Mouse (Mus musculus): ENCODE results near the gene Efhd1. TPM values are rescaled to one million over a fixed set of nuclear protein-coding genes. Genes with fewer than 3 reads are reported as not detected.

Gene Efhd1
- total RNA-seq, 2 experiments from 2014 or later, result 0.98 TPM; not detected in 1

Other genes with a start within 250 kb of the Efhd1 start
- gene Alppl2, start 174.4 kb upstream of the Efhd1 start, total RNA-seq (2014; fragmentation: Nextera tagmentation), result not detected in 2 replicates
- not detected in 2 replicates for gene Alppl2, start 174.4 kb upstream of the Efhd1 start, total RNA-seq (2017)
- gene Alpi, start 162.8 kb upstream of the Efhd1 start, total RNA-seq (2014; fragmentation: Nextera tagmentation), result not detected in 2 replicates
- gene Alpi, start 162.8 kb upstream of the Efhd1 start, total RNA-seq (2017), result not detected in 2 replicates
- not detected in 2 replicates for gene Akp3, start 139.4 kb upstream of the Efhd1 start, total RNA-seq (2014; fragmentation: Nextera tagmentation)
- not detected in 2 replicates for gene Akp3, start 139.4 kb upstream of the Efhd1 start, total RNA-seq (2017)
- not detected in 2 replicates for gene Ecel1, start 107.8 kb upstream of the Efhd1 start, total RNA-seq (2014; fragmentation: Nextera tagmentation)
- gene Ecel1, start 107.8 kb upstream of the Efhd1 start, total RNA-seq (2017), result not detected in 2 replicates
- gene Prss56, start 81.0 kb upstream of the Efhd1 start, total RNA-seq (2014; fragmentation: Nextera tagmentation), result not detected in 2 replicates
- not detected in 2 replicates for gene Prss56, start 81.0 kb upstream of the Efhd1 start, total RNA-seq (2017)
- gene Chrnd, start 73.8 kb upstream of the Efhd1 start, total RNA-seq (2014; fragmentation: Nextera tagmentation), result not detected in 2 replicates
- gene Chrnd, start 73.8 kb upstream of the Efhd1 start, total RNA-seq (2017), result not detected in 2 replicates
- gene Chrng, start 59.7 kb upstream of the Efhd1 start, total RNA-seq (2014; fragmentation: Nextera tagmentation), result not detected in 2 replicates
- gene Chrng, start 59.7 kb upstream of the Efhd1 start, total RNA-seq (2017), result 0.05 TPM in 1 of 2 replicates, not detected in the other
- 82.9 and 93.1 TPM in 2 replicates for gene Eif4e2, start 50.4 kb upstream of the Efhd1 start, total RNA-seq (2014; fragmentation: Nextera tagmentation)
- 137 and 140 TPM in 2 replicates for gene Eif4e2, start 50.4 kb upstream of the Efhd1 start, total RNA-seq (2017)
- 62.5 and 69.5 TPM in 2 replicates for gene Gigyf2, start 62.6 kb downstream of the Efhd1 start, total RNA-seq (2014; fragmentation: Nextera tagmentation)
- gene Gigyf2, start 62.6 kb downstream of the Efhd1 start, total RNA-seq (2017), result 64.4 and 81.0 TPM in 2 replicates
- gene Kcnj13, start 130.4 kb downstream of the Efhd1 start, total RNA-seq (2014; fragmentation: Nextera tagmentation), result not detected in 2 replicates
- gene Kcnj13, start 130.4 kb downstream of the Efhd1 start, total RNA-seq (2017), result not detected in 2 replicates
- gene Snorc, start 205.9 kb downstream of the Efhd1 start, total RNA-seq (2014; fragmentation: Nextera tagmentation), result not detected in 2 replicates
- gene Snorc, start 205.9 kb downstream of the Efhd1 start, total RNA-seq (2017), result not detected in 2 replicates
- gene Neu2, start 245.5 kb downstream of the Efhd1 start, total RNA-seq (2014; fragmentation: Nextera tagmentation), result not detected in 2 replicates
- gene Neu2, start 245.5 kb downstream of the Efhd1 start, total RNA-seq (2017), result not detected in 2 replicates

Data from granulocyte monocyte progenitor cell, adult 5-6 weeks (primary cell).